Mouse (Mus musculus) small intestine, adult 2 months (tissue): ENCODE data around the gene Irf6. TPM values are rescaled to one million over a fixed set of nuclear protein-coding genes. Genes with fewer than 3 reads are reported as not detected.

ENCODE experiments used
- H3K27ac ChIP-seq: fragments of 200-500 bp; 2 replicates; pipeline ENCODE4 v1.5.1; 2012; ENCODE audit warnings: low read depth, low read length, control low read depth, inconsistent platforms; ENCODE audit not compliant: insufficient read depth
- H3K27me3 ChIP-seq: fragments of 200-500 bp; 2 replicates; pipeline ENCODE4 v1.6.1; 2012; ENCODE audit warnings: mild to moderate bottlenecking, moderate library complexity, low read length, inconsistent platforms; ENCODE audit not compliant: control insufficient read depth, insufficient read depth
- H3K36me3 ChIP-seq: fragments of 200-500 bp; 2 replicates; pipeline ENCODE4 v1.6.1; 2012; ENCODE audit warnings: mild to moderate bottlenecking, low read length, control low read depth, inconsistent platforms; ENCODE audit not compliant: control insufficient read depth, insufficient read depth
- H3K4me1 ChIP-seq: fragments of 200-500 bp; 2 replicates; pipeline ENCODE4 v1.6.1; 2012; ENCODE audit warnings: low read length, inconsistent platforms, mixed read lengths; ENCODE audit not compliant: control insufficient read depth, insufficient read depth, insufficient read length
- H3K4me3 ChIP-seq: fragments of 200-500 bp; 2 replicates; pipeline ENCODE4 v1.5.1; 2012; ENCODE audit warnings: low read depth, mild to moderate bottlenecking, control low read depth, inconsistent platforms, low read length, moderate library complexity
- CTCF ChIP-seq: fragments of 200-500 bp; IDR thresholded peaks from 2 replicates; pipeline ENCODE4 v1.5.1; 2012; ENCODE audit warnings: low read depth, mild to moderate bottlenecking, control low read depth, inconsistent platforms, low read length, moderate library complexity, mixed read lengths; ENCODE audit not compliant: insufficient replicate concordance, insufficient read length; ENCODE audit errors: extremely low read depth
- POLR2A ChIP-seq: fragments of 200-500 bp; IDR thresholded peaks from 2 replicates; pipeline ENCODE4 v1.6.1; 2012; ENCODE audit warnings: low read depth, mild to moderate bottlenecking, control low read depth, inconsistent platforms, low read length, moderate library complexity
- WGBS: fragments of 180-500 bp; shearing (Covaris S2); methylation state at CpG from one replicate; pipeline ENCODE4 v1.1.7; 2018; 5-methylcytosine and 5-hydroxymethylcytosine counted together
- polyA plus RNA-seq: library from polyadenylated mRNA; depleted of rRNA; stranded (reverse); fragments of >200 nt; gene quantifications from 2 replicates; pipeline ENCODE4 v1.2.3, GENCODE M21; 2012

Irf6 gene
- polyA plus RNA-seq, 1 experiment: 141 TPM

DNA sequence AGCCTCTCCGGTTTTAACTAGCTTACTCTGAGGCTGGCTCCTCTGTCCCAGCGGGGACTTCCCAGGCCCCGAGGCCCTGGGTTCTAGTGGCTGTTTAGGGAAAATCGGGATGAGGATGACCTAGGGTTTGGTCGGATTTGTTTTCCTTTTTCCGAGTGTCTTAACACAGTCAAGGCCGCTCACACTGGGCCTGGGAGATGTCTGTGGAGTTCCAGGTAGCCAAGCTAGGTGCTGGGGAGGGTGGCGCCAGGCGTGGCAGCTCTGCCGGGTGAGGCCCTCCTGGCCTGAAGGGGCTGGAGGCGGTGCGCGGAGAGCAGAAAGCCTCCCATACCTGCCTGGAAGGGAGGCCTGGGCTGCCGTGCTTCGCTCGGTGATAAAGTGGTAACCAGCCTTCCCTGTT lies 650 bp downstream of the Irf6 start:
- 19% methylated on average over 16 of the region's 16 CpGs for WGBS
- TF ChIP-seq POLR2A (no peak), CTCF (no peak)
- H3K36me3 ChIP-seq: peaks cover 2% of the 10 kb centered on the region; the same call in 1 of the 2 replicates
- H3K4me3 ChIP-seq: peak overlapping the region; percentile 74
- peak overlapping the region; percentile 90 for H3K27ac ChIP-seq
- no peaks in the 10 kb centered on the region for H3K27me3 ChIP-seq
- peaks cover 16% of the 10 kb centered on the region; the same call in 1 of the 2 replicates for H3K4me1 ChIP-seq

DNA sequence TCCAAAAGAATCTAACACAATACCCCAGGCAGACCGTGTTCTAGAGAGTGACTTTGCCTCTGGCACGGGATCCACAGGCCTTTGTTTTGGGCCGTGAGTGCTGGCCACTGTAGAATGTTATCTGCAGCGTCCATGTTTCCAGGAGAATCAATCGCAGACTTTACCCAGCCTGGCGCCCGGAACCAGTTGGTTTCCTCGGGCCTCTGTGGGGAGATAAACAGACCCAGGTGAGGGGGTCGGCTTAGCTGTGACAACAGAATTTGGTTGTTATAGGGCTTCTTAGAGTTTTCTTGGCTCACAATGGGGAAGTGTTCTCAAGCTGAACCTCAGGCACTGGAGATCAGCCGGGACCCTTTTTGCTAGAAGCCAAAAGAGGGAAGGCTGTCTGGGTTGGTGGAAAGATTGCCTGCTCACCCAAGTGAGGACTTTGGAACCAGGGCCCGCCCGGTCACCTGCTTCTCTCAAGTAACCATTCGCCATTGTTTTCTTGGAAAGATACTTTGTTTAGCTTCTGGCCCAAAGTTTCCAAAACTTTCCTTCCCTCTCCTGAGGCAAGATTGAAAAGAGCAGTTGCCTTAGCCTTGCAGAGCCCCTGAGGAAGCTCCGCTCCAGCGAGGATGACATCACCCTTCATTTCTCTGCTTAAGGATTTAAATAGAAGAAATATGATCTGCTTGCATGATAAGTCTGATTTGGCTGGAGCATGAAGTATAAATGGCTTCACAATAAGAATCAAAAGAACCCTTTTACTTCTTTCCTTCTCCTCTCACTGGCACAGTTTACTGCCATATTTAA lies 3.6 kb downstream of the Irf6 start:
- no peaks in the 10 kb centered on the region for H3K27me3 ChIP-seq
- peaks cover 26% of the 10 kb centered on the region for H3K4me1 ChIP-seq
- 21% methylated on average over 15 of the region's 15 CpGs for WGBS
- TF ChIP-seq CTCF (no peak), POLR2A (no peak; the same call in 1 of the 2 replicates)
- peak overlapping the region; percentile 89 for H3K27ac ChIP-seq
- peak overlapping the region; percentile 48 for H3K4me3 ChIP-seq
- peaks cover 9% of the 10 kb centered on the region for H3K36me3 ChIP-seq

- peaks cover 26% of the 10 kb centered on the region for H3K4me1 ChIP-seq
- H3K36me3 ChIP-seq: peaks cover 12% of the 10 kb centered on the region
- peak overlapping the region; percentile 89 for H3K27ac ChIP-seq
- TF ChIP-seq CTCF (no peak), POLR2A (no peak)
- WGBS: 33% methylated on average over 8 of the region's 8 CpGs
- peak overlapping the region; percentile 48 for H3K4me3 ChIP-seq
- no peaks in the 10 kb centered on the region for H3K27me3 ChIP-seq
Observed at GRCm38 (mm10) chr1:193157111-193157492, 4.2 kb downstream of the Irf6 start.

GRCm38 (mm10) chr1:193159163-193159562 lies 6.3 kb downstream of the Irf6 start:
- H3K27ac ChIP-seq: peak overlapping the region; percentile 48

DNA sequence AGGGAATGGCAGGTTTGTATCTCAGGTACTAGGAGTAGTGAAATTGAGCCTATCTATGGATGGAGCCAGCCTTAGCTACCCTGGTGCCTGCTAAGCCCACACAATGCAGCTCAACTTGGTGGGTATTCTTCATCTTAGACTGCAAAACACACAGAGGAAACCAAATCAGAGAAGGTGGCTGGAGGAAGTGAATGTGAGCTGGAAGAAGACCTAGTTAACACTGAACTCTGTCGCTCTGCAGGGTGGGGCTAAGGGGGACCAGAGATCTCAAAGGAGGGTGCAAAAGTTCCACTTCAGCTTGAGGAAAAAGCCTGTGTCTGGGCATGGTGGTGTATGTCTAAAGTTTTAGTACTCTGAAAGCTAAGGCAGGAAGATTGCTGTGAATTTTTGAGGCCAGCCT lies 6.7 kb downstream of the Irf6 start:
- TF ChIP-seq CTCF (no peak), POLR2A (no peak)
- H3K4me1 ChIP-seq: peaks cover 26% of the 10 kb centered on the region
- no peaks in the 10 kb centered on the region for H3K27me3 ChIP-seq
- H3K36me3 ChIP-seq: peaks cover 25% of the 10 kb centered on the region
- no peak overlapping the region for H3K4me3 ChIP-seq
- WGBS: 18% methylated on average over 1 of the region's 1 CpGs
- H3K27ac ChIP-seq: peak overlapping the region; percentile 48

More at GRCm38 (mm10) chr1:193159163-193159562, 6.3 kb downstream of the Irf6 start:
- H3K36me3 ChIP-seq: peaks cover 25% of the 10 kb centered on the region
- WGBS: 10% methylated on average over 3 of the region's 3 CpGs
- peaks cover 26% of the 10 kb centered on the region for H3K4me1 ChIP-seq
- no peak for TF ChIP-seq POLR2A
- no peak for TF ChIP-seq CTCF
- H3K27me3 ChIP-seq: no peaks in the 10 kb centered on the region
- no peak overlapping the region for H3K4me3 ChIP-seq

DNA sequence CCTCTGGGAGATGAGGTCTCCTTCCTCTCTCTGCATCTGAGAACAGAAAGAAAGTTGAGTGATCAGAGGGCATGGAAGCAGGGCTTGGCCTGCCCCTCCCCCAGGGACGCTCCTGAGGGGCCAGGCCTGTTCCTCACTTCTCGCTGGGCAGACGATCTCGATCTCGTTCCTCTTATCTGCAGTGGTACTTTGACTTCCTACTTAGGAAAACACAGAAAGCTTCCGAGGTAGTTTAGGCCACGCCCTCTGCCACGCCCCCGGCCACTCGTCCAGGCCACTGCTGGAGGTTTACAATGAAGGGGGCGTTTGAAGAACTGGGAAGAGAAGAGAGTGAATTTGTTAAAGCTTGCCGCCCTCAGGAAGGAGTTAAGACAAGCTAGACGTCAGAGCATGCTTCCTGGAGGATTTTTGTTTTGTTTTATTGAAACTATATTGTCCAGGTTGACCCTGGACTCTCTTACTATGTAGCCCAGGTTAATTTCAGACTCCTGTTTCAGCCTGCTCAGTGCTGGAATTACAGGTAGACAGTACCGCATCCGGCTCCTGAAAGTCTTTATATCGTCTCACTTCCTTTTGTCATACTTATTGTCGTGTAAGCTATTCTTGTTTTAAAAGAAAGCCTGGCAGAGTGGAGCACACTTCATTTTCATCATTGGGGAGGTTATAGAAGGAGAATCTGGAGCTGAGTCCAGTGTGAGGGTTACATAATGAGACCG lies 7.6 kb downstream of the Irf6 start:
- 18% methylated on average over 18 of the region's 18 CpGs for WGBS
- peak overlapping the region; percentile 33 for H3K4me3 ChIP-seq
- peak overlapping the region; percentile 48 for H3K27ac ChIP-seq
- no peaks in the 10 kb centered on the region for H3K27me3 ChIP-seq
- TF ChIP-seq POLR2A: no peak
- no peak for TF ChIP-seq CTCF
- peaks cover 24% of the 10 kb centered on the region for H3K4me1 ChIP-seq
- H3K36me3 ChIP-seq: peaks cover 25% of the 10 kb centered on the region

- no peaks in the 10 kb centered on the region for H3K27me3 ChIP-seq
- WGBS: 81% methylated on average over 3 of the region's 3 CpGs
- no peak for TF ChIP-seq POLR2A
- TF ChIP-seq CTCF: no peak
- H3K4me1 ChIP-seq: peaks cover 18% of the 10 kb centered on the region
- H3K4me3 ChIP-seq: no peak within 1 kb of the TSS
- peaks cover 52% of the 10 kb centered on the region for H3K36me3 ChIP-seq
- no peak within 1 kb of the TSS for H3K27ac ChIP-seq
Observed at GRCm38 (mm10) chr1:193167746-193168145, 14.8 kb downstream of the Irf6 start, which contains the start of gene A130010J15Rik. A130010J15Rik (plus strand) TSS chr1:193168046.
